Mouse (Mus musculus) adrenal gland (tissue): ENCODE results near the gene Evi5l.

ENCODE experiments used
- intact Hi-C: fragments of 180-260 bp; cut with DNase I; formaldehyde crosslinking; loops from one replicate; pipeline ENCODE4 v1.15.1; 2025
- long read RNA-seq, 2 experiments: library from polyadenylated mRNA; unstranded; transcript quantifications; one replicate each; pipeline ENCODE4 v2.0.0; 2020; ENCODE audit warnings: borderline replicate concordance in 1 of 2; ENCODE audit not compliant: insufficient replicate concordance in 1 of 2

Evi5l gene
- long read RNA-seq, experiment 1, partial matches to known transcripts: 1 of 15 reads
- long read RNA-seq, experiment 1, other reads (novel, unspliced or antisense): 10 of 15 reads
- long read RNA-seq, experiment 2, partial matches to known transcripts: 3 of 13 reads
- long read RNA-seq, experiment 2, other reads (novel, unspliced or antisense): 4 of 13 reads

- intact Hi-C loops: no loop called here
These were observed at the start of gene Evi5l for GRCm38 (mm10) chr8:4165852-4166751. TSS of gene Evi5l (plus strand) at chr8:4166567.

GRCm38 (mm10) chr8:4133798-4134197 is 32.6 kb upstream of the Evi5l start, which contains the start of gene Cd209g:
TSS of gene Cd209g (plus strand) at chr8:4134098.
- intact Hi-C loops: no loop called here

- intact Hi-C loops: loop anchor here (2.0 to 5.0 kb wide), 6 partner anchors 53 to 447 kb away; partner anchors contain the start of genes Ccl25, Ctxn1 and Elavl1
These were observed 26.4 kb upstream of the Evi5l start for GRCm38 (mm10) chr8:4139660-4140646.

GRCm38 (mm10) chr8:4141721-4142120 is 24.6 kb upstream of the Evi5l start:
- intact Hi-C loops: loop anchor here (2.0 to 5.0 kb wide), 6 partner anchors 51 to 446 kb away; partner anchors contain the start of genes Ccl25, Ctxn1 and Elavl1

- intact Hi-C loops: no loop called here
These were observed 19.1 kb upstream of the Evi5l start for GRCm38 (mm10) chr8:4147272-4147671.

- intact Hi-C loops: no loop called here
These were observed 11.5 kb upstream of the Evi5l start for GRCm38 (mm10) chr8:4154878-4155277.

GRCm38 (mm10) chr8:4162786-4163185 is 3.6 kb upstream of the Evi5l start:
- intact Hi-C loops: no loop called here

- intact Hi-C loops: no loop called here
These were observed 1.1 kb upstream of the Evi5l start for GRCm38 (mm10) chr8:4165176-4165851.

GRCm38 (mm10) chr8:4166881-4167525 is 636 bp downstream of the Evi5l start:
- intact Hi-C loops: no loop called here

GRCm38 (mm10) chr8:4167918-4168317 is 1.6 kb downstream of the Evi5l start:
- intact Hi-C loops: no loop called here

- intact Hi-C loops: no loop called here
These were observed 6.1 kb downstream of the Evi5l start for GRCm38 (mm10) chr8:4172486-4172885.

- intact Hi-C loops: no loop called here
These were observed 7.7 kb downstream of the Evi5l start for GRCm38 (mm10) chr8:4174018-4174417.

- intact Hi-C loops: no loop called here
These were observed 17.0 kb downstream of the Evi5l start for GRCm38 (mm10) chr8:4183409-4183808.

- intact Hi-C loops: no loop called here
These were observed 19.8 kb downstream of the Evi5l start for GRCm38 (mm10) chr8:4186151-4186550.

GRCm38 (mm10) chr8:4188605-4189004 is 22.2 kb downstream of the Evi5l start:
- intact Hi-C loops: no loop called here

- intact Hi-C loops: no loop called here
These were observed 22.8 kb downstream of the Evi5l start for GRCm38 (mm10) chr8:4189031-4189722.

GRCm38 (mm10) chr8:4192305-4192704 is 25.9 kb downstream of the Evi5l start:
- intact Hi-C loops: loop anchor here (2.0 to 5.0 kb wide), 2 partner anchors 52 to 65 kb away; partner anchors contain the start of gene Ctxn1

- intact Hi-C loops: loop anchor here (2.0 to 5.0 kb wide), 2 partner anchors 52 to 64 kb away; partner anchors contain the start of gene Ctxn1
These were observed 26.6 kb downstream of the Evi5l start for GRCm38 (mm10) chr8:4192807-4193587.

- intact Hi-C loops: loop anchor here (2.0 to 5.0 kb wide), 2 partner anchors 53 to 64 kb away; partner anchors contain the start of gene Ctxn1
These were observed 27.2 kb downstream of the Evi5l start for GRCm38 (mm10) chr8:4193588-4193894.
